Mouse (Mus musculus) layer of hippocampus, adult 2 months (tissue): Measurements from ENCODE around the gene Angptl7. TPM values are rescaled to one million over a fixed set of nuclear protein-coding genes. Genes with fewer than 3 reads are reported as not detected.

Experiments used
- DNase-seq, 2 experiments: peaks; one replicate each; pipeline ENCODE4 v3.0.0; 2022; ENCODE audit warnings: low spot score in 2 of 2
- H3K27ac ChIP-seq: fragments of 200-600 bp; 2 replicates; pipeline ENCODE4 v1.8.1; 2022
- H3K4me3 ChIP-seq: fragments of 200-600 bp; 2 replicates; pipeline ENCODE4 v1.8.1; 2022; ENCODE audit warnings: mild to moderate bottlenecking
- CTCF ChIP-seq: fragments of 200-600 bp; conservative IDR thresholded peaks from 2 replicates; pipeline ENCODE4 v1.8.1; 2022; ENCODE audit warnings: antibody characterized with exemption, mild to moderate bottlenecking, moderate library complexity
- total RNA-seq, 2 experiments: library from RNA; stranded (reverse); gene quantifications; 2 replicates each; pipeline ENCODE4 v1.2.3; 2021

Angptl7 gene
- total RNA-seq, 2 experiments from 2014 or later = 0.22 to 0.38 TPM

- TF ChIP-seq CTCF = no peak
- Histone ChIP-seq H3K27ac (no peak overlapping the region), H3K4me3 (no peak overlapping the region)
- no peak for DNase-seq
These were observed 18.6 kb downstream of the Angptl7 start for GRCm38 (mm10) chr4:148481557-148482168.

GRCm38 (mm10) chr4:148480245-148480644 is 20.0 kb downstream of the Angptl7 start:
- Histone ChIP-seq H3K27ac (no peak overlapping the region), H3K4me3 (no peak overlapping the region)
- no peak for TF ChIP-seq CTCF
- DNase-seq = no peak

GRCm38 (mm10) chr4:148473496-148473895 is 26.8 kb downstream of the Angptl7 start:
- H3K4me3 ChIP-seq = no peak overlapping the region

GRCm38 (mm10) chr4:148472436-148473174 is 27.7 kb downstream of the Angptl7 start:
- H3K27ac ChIP-seq = peak overlapping the region; percentile 7; the same call in 1 of the 2 replicates
- DNase-seq = no peak
- TF ChIP-seq CTCF = no peak
- no peak overlapping the region for H3K4me3 ChIP-seq

More at GRCm38 (mm10) chr4:148473496-148473895, 26.8 kb downstream of the Angptl7 start:
- no peak for DNase-seq
- no peak overlapping the region for H3K27ac ChIP-seq
- no peak for TF ChIP-seq CTCF

- peak overlapping the region; percentile 43; the same call in 1 of the 2 replicates for H3K27ac ChIP-seq
- no peak for DNase-seq
- TF ChIP-seq CTCF = no peak
These were observed 28.9 kb downstream of the Angptl7 start for GRCm38 (mm10) chr4:148471363-148471806.

GRCm38 (mm10) chr4:148469487-148470252 is 30.6 kb downstream of the Angptl7 start:
- TF ChIP-seq CTCF = no peak
- Histone ChIP-seq H3K4me3 (no peak overlapping the region), H3K27ac (no peak overlapping the region)
- DNase-seq = no peak

More at GRCm38 (mm10) chr4:148471363-148471806, 28.9 kb downstream of the Angptl7 start:
- no peak overlapping the region for H3K4me3 ChIP-seq

GRCm38 (mm10) chr4:148468396-148468795 is 31.9 kb downstream of the Angptl7 start:
- no peak for TF ChIP-seq CTCF
- H3K4me3 ChIP-seq = no peak overlapping the region
- no peak overlapping the region for H3K27ac ChIP-seq
- no peak for DNase-seq

GRCm38 (mm10) chr4:148466511-148467079 is 33.7 kb downstream of the Angptl7 start:
- Histone ChIP-seq H3K27ac (no peak overlapping the region), H3K4me3 (no peak overlapping the region)
- TF ChIP-seq CTCF = no peak
- DNase-seq = peak; percentile 35 to 58

GRCm38 (mm10) chr4:148464869-148465268 is 35.4 kb downstream of the Angptl7 start:
- Histone ChIP-seq H3K4me3 (no peak overlapping the region), H3K27ac (no peak overlapping the region)
- no peak for TF ChIP-seq CTCF
- no peak for DNase-seq

- H3K4me3 ChIP-seq = no peak overlapping the region
- no peak for TF ChIP-seq CTCF
- no peak overlapping the region for H3K27ac ChIP-seq
- no peak for DNase-seq
These were observed 36.0 kb downstream of the Angptl7 start for GRCm38 (mm10) chr4:148464301-148464700.

GRCm38 (mm10) chr4:148463208-148463960 is 36.9 kb downstream of the Angptl7 start:
- no peak overlapping the region for H3K4me3 ChIP-seq
- peak; percentile 33 to 58 for DNase-seq
- TF ChIP-seq CTCF = peak; percentile 78

GRCm38 (mm10) chr4:148462717-148463116 is 37.5 kb downstream of the Angptl7 start:
- DNase-seq = no peak
- H3K27ac ChIP-seq = no peak overlapping the region
- TF ChIP-seq CTCF = no peak
- no peak overlapping the region for H3K4me3 ChIP-seq

More at GRCm38 (mm10) chr4:148463208-148463960, 36.9 kb downstream of the Angptl7 start:
- H3K27ac ChIP-seq = no peak overlapping the region
